Mouse (Mus musculus) G1E (cell line): ENCODE measurements around the gene Kctd15.

Source experiments
- CTCF ChIP-seq: IDR thresholded peaks from 2 replicates; pipeline ENCODE4 v1.5.1; 2012; ENCODE audit warnings: low read depth, low read length, inconsistent platforms, mixed read lengths
- GATA1 ChIP-seq: IDR thresholded peaks from 2 replicates; pipeline ENCODE4 v1.6.1; 2012; ENCODE audit warnings: borderline replicate concordance, low read length, inconsistent platforms, mixed read lengths
- POLR2AphosphoS5 ChIP-seq: IDR thresholded peaks from 2 replicates; pipeline ENCODE4 v1.6.1; 2012; ENCODE audit warnings: low read depth, low read length, inconsistent platforms; ENCODE audit not compliant: insufficient replicate concordance
- TAL1 ChIP-seq: conservative IDR thresholded peaks from 2 replicates; pipeline ENCODE4 v1.6.1; 2012; ENCODE audit warnings: low read depth, low read length, inconsistent platforms, mixed read lengths

- no peak for TF ChIP-seq TAL1
- TF ChIP-seq CTCF: no peak
- TF ChIP-seq POLR2AphosphoS5: no peak
- no peak for TF ChIP-seq GATA1
These were observed 32.5 kb upstream of the Kctd15 start for GRCm38 (mm10) chr7:34689028-34689427.
